Mouse (Mus musculus) stomach, postnatal 0 days (tissue): Measurements from ENCODE around the gene Col19a1. TPM values are rescaled to one million over a fixed set of nuclear protein-coding genes. Genes with fewer than 3 reads are reported as not detected.

ENCODE experiments used
- ATAC-seq: fragments of 200-750 bp; cut with Nextera tagmentation; 2 replicates; pipeline ENCODE4 v1.8.0; 2017; ENCODE audit not compliant: low FRiP score, low TSS enrichment
- DNase-seq: peaks from one replicate; pipeline ENCODE4 v3.0.0-alpha.2; 2016; ENCODE audit warnings: low spot score
- H3K27ac ChIP-seq: fragments of 300-500 bp; sonication (generic); replicated peaks from 2 replicates; pipeline ENCODE4 v1.5.1; 2014; ENCODE audit warnings: mild to moderate bottlenecking, control low read depth
- H3K27me3 ChIP-seq: fragments of 300-500 bp; sonication (generic); 2 replicates; pipeline ENCODE4 v1.6.1; 2014; ENCODE audit warnings: low read length; ENCODE audit not compliant: control insufficient read depth, insufficient read depth
- H3K36me3 ChIP-seq: fragments of 300-500 bp; sonication (generic); 2 replicates; pipeline ENCODE4 v1.6.1; 2014; ENCODE audit warnings: low read length, mixed read lengths; ENCODE audit not compliant: control insufficient read depth, insufficient read depth
- H3K4me1 ChIP-seq: fragments of 300-500 bp; sonication (generic); replicated peaks from 2 replicates; pipeline ENCODE4 v1.6.1; 2014; ENCODE audit warnings: antibody characterized with exemption; ENCODE audit not compliant: control insufficient read depth, insufficient read depth
- H3K4me2 ChIP-seq: fragments of 300-500 bp; sonication (generic); replicated peaks from 2 replicates; pipeline ENCODE4 v1.6.1; 2014; ENCODE audit warnings: low read depth, mild to moderate bottlenecking, control low read depth, moderate library complexity
- H3K4me3 ChIP-seq: fragments of 300-500 bp; sonication (generic); 2 replicates; pipeline ENCODE4 v1.5.1; 2014; ENCODE audit warnings: low read depth, low read length, control low read depth
- H3K9ac ChIP-seq: fragments of 300-500 bp; sonication (generic); 2 replicates; pipeline ENCODE4 v1.6.1; 2014; ENCODE audit warnings: mild to moderate bottlenecking, low read length, control low read depth, mixed read lengths
- H3K9me3 ChIP-seq: fragments of 300-500 bp; sonication (generic); 2 replicates; pipeline ENCODE4 v1.6.1; 2016; ENCODE audit warnings: low read length; ENCODE audit not compliant: control insufficient read depth
- CTCF ChIP-seq: IDR thresholded peaks from 2 replicates; pipeline ENCODE4 v1.5.1; 2016; ENCODE audit warnings: antibody characterized with exemption, low read depth, mild to moderate bottlenecking, moderate library complexity
- EP300 ChIP-seq: optimal IDR thresholded peaks from 2 replicates; pipeline ENCODE3; 2016; ENCODE audit warnings: antibody characterized with exemption
- WGBS: fragments of 180-500 bp; shearing (Covaris S2); extraction: QIAGEN DNeasy Blood & Tissue Kit; methylation state at CpG from one replicate; pipeline ENCODE4 v1.1.7; 2014; 5-methylcytosine and 5-hydroxymethylcytosine counted together
- polyA plus RNA-seq: library from polyadenylated mRNA; unstranded; fragments of >200 nt; fragmentation: Nextera tagmentation; extraction: Ambion mirVana; gene quantifications from 2 replicates; pipeline ENCODE4 v1.2.1, GENCODE M21; 2015

Col19a1 gene
- polyA plus RNA-seq, 1 experiment from 2014 or later = 3.6 TPM

DNA sequence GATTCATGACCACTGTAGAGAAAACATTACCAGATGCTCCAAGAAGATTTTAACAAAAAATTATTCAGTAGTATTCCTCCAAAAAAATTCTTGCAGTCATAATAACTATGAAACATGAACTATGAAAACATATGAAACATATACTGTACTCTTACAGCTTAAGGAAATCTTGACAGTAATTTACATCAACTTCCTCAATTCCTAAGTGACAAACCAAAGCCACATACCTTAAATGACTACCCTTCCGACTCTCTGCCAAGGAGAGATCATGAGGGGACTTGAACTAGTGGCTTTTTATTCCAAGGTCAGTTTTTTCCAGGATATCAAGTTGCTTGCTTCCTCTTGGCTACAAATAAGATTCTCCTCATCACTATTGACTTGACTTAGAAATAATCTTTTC is 39.7 kb downstream of the Col19a1 start:
- Histone ChIP-seq H3K27me3 (no peaks in the 10 kb centered on the region), H3K4me2 (no peak overlapping the region), H3K4me1 (no peaks in the 10 kb centered on the region), H3K27ac (no peak overlapping the region), H3K9ac (no peak overlapping the region), H3K4me3 (no peak overlapping the region), H3K36me3 (no peaks in the 10 kb centered on the region), H3K9me3 (no peaks in the 10 kb centered on the region)
- TF ChIP-seq EP300 (no peak), CTCF (no peak)
- DNase-seq = no peak
- 80% methylated on average over 1 of the region's 1 CpGs for WGBS
- no peak for ATAC-seq

DNA sequence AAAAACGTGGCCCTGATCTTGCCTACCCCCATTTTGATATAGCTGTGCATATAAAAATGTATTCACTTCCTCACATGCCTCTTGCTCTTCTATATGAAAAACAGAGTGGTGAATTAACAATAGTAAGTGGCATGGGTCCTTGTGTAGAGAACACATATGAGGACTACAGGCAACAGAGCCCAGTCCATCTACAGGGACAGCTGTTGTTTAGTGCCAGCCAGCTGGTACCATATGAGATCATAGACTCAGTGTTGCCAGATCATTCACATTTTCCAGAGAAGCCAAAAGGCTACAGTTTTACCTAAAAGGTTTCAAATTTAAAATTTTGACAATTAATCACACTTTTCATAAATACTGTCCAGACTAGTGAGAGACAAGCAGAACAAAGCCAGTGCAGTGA is 47.4 kb downstream of the Col19a1 start:
- TF ChIP-seq CTCF (no peak), EP300 (no peak)
- no peak overlapping the region for H3K9ac ChIP-seq
- DNase-seq (no peak), ATAC-seq (no peak)
- no peaks in the 10 kb centered on the region for H3K4me1 ChIP-seq
- H3K27ac ChIP-seq = no peak overlapping the region
- H3K4me3 ChIP-seq = no peak overlapping the region
- H3K4me2 ChIP-seq = no peak overlapping the region
- WGBS = 60% methylated on average over 1 of the region's 1 CpGs
- H3K9me3 ChIP-seq = no peaks in the 10 kb centered on the region
- H3K27me3 ChIP-seq = no peaks in the 10 kb centered on the region
- H3K36me3 ChIP-seq = no peaks in the 10 kb centered on the region

DNA sequence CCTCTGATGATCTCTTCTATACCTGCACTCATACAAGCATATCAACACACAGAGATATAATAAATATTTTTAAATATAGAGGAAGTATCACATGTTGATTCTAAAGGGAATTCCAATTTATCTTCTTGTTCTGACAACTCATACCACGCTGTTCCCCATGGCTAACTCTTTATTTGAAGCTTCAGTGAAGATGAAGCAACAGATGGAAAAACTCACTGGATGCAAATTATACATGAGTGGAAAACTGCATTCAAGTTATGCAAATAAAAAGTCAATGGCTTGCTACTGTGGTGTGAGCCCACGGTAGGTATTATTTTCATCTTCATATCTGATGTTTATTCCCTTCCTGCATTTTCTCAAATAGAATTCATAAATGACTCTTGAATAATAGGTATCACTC is 60.1 kb downstream of the Col19a1 start:
- ATAC-seq (no peak), DNase-seq (no peak)
- WGBS = 55% methylated on average over 2 of the region's 2 CpGs
- H3K9me3 ChIP-seq = no peaks in the 10 kb centered on the region
- H3K27ac ChIP-seq = no peak overlapping the region
- H3K27me3 ChIP-seq = no peaks in the 10 kb centered on the region
- TF ChIP-seq CTCF (no peak), EP300 (no peak)
- no peaks in the 10 kb centered on the region for H3K36me3 ChIP-seq
- H3K4me2 ChIP-seq = no peak overlapping the region
- no peaks in the 10 kb centered on the region for H3K4me1 ChIP-seq
- H3K9ac ChIP-seq = no peak overlapping the region
- H3K4me3 ChIP-seq = no peak overlapping the region

DNA sequence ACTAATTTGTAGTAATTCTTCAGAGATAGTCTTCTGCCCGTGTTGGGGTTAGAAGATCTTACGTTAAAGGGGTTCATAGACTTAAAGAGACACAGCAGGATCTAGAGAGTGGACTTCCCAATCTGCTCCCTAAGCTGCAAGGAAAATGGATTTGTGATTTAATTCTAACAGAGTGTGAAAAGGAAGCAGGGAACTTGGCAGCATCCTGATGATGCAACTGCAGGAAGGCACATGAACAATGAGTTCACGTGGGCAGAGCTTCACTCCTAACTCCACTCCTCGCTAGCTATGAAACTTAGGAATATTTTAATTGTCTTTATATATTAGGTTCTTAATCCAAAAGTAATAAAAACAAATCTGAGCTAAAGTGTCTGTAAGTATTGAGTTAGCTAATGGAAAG is 69.8 kb downstream of the Col19a1 start:
- Histone ChIP-seq H3K9me3 (no peaks in the 10 kb centered on the region), H3K4me3 (no peak overlapping the region), H3K4me1 (no peaks in the 10 kb centered on the region), H3K9ac (no peak overlapping the region), H3K4me2 (no peak overlapping the region), H3K27me3 (no peaks in the 10 kb centered on the region), H3K27ac (no peak overlapping the region), H3K36me3 (no peaks in the 10 kb centered on the region)
- TF ChIP-seq CTCF = no peak
- no peak for TF ChIP-seq EP300
- DNase-seq = no peak
- WGBS = 58% methylated on average over 4 of the region's 4 CpGs
- ATAC-seq = no peak

DNA sequence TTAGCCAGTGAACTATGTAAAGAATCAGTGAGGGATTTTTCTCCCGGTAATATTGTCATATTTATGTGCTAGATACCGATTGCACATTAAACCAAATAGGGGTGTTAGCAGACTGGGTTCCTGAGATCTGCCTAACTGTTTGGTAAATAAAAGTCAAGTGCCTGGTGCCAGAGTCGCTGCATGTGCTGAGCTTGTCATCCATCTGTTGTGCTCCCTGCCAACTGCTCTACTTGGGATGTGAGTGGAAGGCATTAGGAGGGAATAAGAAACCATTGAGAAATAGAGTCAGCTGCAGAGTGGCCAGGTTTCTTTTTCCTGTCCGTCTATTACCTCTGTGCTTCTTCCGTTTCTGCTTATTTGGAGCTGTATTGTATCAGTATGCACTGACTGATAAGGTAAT is 71.9 kb downstream of the Col19a1 start:
- no peak overlapping the region for H3K4me2 ChIP-seq
- H3K9ac ChIP-seq = no peak overlapping the region
- H3K27ac ChIP-seq = no peak overlapping the region
- H3K36me3 ChIP-seq = no peaks in the 10 kb centered on the region
- 73% methylated on average over 5 of the region's 5 CpGs for WGBS
- no peaks in the 10 kb centered on the region for H3K4me1 ChIP-seq
- H3K4me3 ChIP-seq = no peak overlapping the region
- H3K27me3 ChIP-seq = no peaks in the 10 kb centered on the region
- H3K9me3 ChIP-seq = no peaks in the 10 kb centered on the region
- DNase-seq = no peak
- TF ChIP-seq CTCF (no peak), EP300 (no peak)
- no peak for ATAC-seq

DNA sequence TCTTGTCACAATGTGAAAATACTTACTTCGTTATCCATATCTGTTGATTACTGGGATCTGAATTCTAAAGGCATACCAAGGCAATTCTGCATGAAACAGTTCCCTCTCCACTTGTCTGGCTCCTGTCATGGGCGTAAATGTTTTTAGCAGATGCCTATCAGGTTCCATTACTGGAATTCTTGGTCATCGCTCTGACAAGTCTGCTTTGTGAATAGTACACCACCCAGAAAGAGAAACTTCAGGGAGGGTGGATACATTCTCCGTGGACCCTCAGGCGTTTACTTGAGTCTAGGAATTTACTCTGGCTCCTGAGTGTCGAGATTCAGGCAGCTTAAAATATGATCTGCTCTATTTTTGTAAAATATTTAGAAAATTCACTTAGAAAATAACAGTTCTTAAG is 75.7 kb downstream of the Col19a1 start:
- TF ChIP-seq CTCF (no peak), EP300 (no peak)
- H3K4me2 ChIP-seq = no peak overlapping the region
- H3K9ac ChIP-seq = no peak overlapping the region
- 69% methylated on average over 6 of the region's 6 CpGs for WGBS
- no peaks in the 10 kb centered on the region for H3K4me1 ChIP-seq
- H3K4me3 ChIP-seq = no peak overlapping the region
- H3K27me3 ChIP-seq = no peaks in the 10 kb centered on the region
- H3K27ac ChIP-seq = no peak overlapping the region
- DNase-seq (no peak), ATAC-seq (no peak)
- H3K9me3 ChIP-seq = no peaks in the 10 kb centered on the region
- H3K36me3 ChIP-seq = no peaks in the 10 kb centered on the region
